Mouse (Mus musculus) fibroblast of lung, adult 2 months (primary cell): ENCODE data around the gene Spib.
A peak's percentile ranks its signal among the peaks of the same experiment; 100 is the strongest.

Experiments used
- DNase-seq: peaks from one replicate; pipeline ENCODE4 v3.0.0-alpha.2; 2011; ENCODE audit warnings: low read depth

Gene Spib

DNA sequence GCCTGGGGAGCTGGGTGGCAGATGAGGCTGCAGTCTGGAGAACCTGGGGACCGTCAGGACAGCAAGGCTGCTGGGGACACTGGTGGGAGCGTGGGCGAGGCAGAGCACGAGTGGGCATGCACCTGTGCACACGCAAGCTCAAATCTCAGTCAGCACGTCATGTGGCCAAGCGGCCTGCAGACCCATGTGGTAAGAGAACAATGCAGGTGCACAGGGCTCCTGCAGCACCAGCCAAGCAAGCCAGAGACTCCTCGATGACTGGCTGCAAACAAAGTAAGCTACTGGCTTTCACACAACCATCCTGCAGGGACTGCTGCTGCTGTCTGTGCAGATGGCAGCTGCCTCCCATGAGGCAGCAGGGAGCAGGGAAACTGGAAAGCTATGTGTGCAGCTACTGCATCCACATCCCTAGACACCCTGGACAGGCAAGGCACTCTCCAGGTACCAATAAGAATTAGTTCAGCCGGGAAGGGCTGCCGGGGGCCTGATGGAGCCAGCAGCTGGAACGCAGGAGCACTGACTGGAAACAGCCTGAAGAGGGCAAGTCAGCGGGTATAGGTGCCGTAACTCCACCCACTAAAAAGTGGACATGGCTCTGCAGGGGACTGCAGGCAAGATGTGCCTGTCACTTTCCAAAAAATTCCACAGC is 44.8 kb downstream of the Spib start:
- no peak for DNase-seq

GRCm38 (mm10) chr7:44485572-44486195 is 46.2 kb downstream of the Spib start:
- DNase-seq = no peak

DNA sequence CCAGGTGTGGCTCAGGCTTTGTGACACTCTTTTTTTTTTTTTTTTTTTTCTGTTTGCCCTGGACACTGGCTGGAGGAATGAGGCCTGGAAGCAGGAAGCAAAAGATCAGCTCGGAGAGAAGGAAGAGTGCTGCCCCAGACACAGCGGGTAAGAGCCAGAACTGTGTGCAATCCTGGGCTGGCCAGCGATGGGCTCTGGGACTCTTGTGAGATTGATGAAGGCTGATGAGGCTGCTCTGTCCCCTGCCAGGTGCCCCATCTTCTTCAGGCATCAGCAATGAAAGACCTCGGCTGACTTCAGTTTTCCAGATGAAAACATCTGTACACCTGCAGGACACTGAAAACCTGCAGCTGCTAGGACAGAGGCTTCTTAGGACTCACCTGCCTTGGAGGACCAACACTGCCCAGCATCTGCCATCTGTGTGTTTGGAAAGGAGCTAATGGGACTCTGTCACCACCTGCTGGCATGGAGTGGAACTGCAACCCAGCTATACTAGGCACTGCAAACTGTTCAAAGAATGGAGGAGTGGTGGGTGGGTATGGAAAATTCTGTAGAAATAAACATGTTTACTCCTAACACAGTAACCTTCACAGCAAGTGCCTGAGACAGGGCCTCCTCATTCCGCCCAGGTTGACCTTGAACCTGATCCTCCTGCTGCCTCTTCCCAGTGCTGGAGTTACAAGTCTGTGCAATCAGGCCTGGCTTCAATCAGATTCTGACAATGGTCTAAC is 46.9 kb downstream of the Spib start:
- DNase-seq = peak; percentile 32

DNA sequence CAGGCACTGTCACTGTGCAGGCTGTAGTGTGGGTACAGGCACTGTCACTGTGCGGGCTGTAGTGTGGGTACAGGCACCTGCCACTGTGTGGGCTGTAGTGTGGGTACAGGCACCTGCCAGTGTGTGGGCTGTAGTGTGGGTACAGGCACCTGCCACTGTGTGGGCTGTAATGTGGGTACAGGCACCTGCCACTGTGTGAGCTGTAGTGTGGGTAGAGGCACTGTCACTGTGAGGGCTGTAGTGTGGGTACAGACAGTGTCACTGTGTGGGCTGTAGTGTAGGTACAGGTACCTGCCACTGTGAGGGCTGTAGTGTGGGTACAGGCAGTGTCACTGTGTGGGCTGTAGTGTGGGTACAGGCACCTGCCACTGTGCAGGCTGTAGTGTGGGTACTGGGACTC is 47.8 kb downstream of the Spib start:
- no peak for DNase-seq

GRCm38 (mm10) chr7:44482836-44483435 is 48.9 kb downstream of the Spib start:
- DNase-seq = no peak
